Mouse (Mus musculus) retina, embryonic 14.5 days (tissue): Measurements from ENCODE around the gene Pbxip1.

ENCODE experiments used
- DNase-seq: peaks from one replicate; pipeline ENCODE4 v3.0.0-alpha.2; 2015; ENCODE audit warnings: low spot score

The Pbxip1 gene

DNA sequence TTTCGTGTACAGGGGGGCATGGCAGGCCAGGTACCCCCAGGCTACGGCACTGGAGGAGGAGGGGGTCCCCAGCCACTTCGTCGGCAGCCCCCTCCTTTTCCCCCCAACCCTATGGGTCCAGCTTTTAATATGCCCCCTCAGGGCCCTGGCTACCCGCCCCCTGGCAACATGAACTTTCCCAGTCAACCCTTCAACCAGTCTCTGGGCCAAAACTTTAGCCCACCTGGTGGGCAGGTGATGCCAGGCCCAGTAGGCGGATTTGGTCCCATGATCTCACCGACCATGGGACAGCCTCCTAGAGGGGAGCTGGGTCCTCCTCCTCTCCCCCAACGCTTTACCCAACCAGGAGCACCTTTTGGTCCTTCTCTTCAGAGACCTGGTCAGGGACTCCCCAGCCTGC lies 3.9 kb upstream of the Pbxip1 start:
- DNase-seq: no peak

DNA sequence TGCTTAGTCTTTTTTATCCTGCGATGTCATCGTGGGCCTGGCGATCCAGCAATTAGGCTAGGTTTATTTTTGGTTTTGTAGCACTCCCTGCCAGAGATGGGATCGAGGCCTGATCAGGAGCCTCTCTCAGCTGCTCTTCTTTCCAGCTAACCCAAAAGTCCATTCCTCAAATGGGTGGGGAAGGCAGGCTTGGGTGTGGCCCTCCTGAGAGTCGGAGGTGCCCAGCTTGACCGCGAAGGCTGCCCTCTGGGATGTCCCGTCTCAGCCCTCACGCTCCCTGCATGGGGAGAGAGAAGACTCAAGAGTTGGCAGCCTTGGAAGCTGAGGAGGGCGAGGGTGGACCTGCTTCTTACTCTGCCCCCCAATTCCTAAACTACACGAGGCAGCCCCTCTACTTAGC lies 2.0 kb upstream of the Pbxip1 start:
- DNase-seq: no peak

DNA sequence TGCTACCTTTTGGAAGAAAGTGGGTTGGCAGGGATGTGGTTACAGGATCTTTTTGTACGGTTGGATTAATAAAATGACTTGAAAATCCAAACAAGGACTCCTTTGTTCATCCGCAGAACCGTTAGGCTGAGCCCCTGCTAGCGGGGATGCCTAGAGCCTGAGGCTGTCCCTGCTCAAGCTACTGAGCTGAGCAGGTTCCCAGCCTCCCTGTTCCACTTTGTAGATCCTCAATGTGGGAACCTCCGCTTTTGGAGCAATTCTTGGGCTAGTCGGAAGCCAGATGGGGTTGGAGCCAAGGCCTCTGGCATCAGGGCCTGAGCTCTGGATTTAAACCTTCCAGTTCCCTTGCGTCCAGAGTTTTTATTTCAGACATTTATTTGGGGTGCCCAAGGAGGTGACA lies 1.5 kb upstream of the Pbxip1 start:
- no peak for DNase-seq

DNA sequence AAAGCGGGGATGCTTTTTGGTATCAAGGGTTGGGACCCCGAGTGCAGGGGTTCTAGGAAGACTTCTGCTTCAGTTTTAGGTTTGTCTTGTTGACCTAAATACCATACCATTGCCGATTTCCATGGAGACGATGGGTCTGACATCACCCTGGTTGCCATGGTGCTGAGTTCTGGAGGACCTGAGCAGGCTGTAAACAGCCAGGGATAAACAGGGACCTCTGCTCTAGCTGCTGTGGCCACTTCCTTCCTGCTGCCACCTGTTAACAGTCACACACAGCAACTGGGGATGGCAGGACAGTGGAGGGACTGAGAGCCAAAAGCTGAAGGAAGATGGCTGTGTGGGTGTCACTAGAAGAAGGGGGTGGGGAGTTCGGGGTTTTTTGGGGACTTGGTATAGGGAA lies 763 bp downstream of the Pbxip1 start:
- peak; percentile 60 for DNase-seq

DNA sequence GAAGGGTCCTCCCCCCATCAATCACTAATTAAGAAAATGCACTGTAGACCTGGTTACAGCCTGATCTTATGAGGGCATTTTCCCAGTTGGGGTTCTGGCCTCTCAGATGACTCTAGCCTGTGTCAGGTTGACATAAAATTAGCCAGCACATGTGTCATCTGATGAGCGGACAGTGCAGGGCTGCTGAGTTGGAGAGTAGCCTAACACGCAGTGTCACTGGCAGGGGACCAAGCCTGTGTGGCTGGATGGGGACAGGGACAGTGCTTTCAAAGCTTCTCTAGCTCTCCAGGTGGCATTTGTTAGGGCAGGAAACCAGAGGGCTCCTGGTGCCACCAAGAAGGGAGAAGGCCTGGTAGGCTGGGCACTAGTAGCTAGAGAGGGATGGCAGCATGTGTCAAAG lies 4.2 kb downstream of the Pbxip1 start:
- no peak for DNase-seq

DNA sequence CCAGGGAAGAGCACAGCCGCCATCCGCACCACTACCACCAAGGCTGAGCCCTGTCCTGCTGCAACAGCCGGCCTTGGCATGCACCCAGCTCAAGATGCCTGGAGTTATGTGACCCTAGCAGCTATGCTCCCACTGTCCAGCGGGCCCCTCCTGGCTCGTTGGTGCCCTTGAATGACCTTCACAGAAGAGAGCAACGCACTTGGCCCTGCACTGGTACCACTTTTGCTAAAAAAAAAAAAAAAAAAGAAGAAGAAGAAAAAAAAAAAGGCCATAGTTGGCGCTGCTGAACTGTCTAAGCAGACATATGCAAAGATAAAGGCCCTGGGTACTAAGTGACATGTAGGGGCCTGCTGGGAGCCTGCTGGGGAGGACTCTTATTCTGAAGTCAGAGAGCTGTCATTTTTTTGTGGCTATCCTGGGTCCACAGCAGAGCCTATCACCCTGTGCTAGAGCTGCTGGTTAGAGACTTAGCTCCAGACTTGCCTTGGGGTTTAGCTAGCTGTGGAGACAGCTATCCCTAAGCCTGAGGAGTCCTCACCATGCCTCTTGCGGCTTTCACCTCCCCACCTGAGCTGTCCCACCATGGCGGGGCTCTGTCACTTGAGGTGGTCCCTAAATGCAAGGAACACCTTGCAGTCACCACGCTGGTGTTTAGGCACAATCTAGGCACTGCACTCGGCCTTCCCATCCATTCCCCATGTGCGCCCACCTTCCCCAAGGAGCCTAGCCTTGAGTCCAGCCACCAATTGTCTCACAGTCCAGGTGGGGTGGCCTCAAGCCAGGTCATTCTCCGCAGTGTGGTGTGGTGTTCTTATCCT lies 12.4 kb downstream of the Pbxip1 start:
- no peak for DNase-seq

DNA sequence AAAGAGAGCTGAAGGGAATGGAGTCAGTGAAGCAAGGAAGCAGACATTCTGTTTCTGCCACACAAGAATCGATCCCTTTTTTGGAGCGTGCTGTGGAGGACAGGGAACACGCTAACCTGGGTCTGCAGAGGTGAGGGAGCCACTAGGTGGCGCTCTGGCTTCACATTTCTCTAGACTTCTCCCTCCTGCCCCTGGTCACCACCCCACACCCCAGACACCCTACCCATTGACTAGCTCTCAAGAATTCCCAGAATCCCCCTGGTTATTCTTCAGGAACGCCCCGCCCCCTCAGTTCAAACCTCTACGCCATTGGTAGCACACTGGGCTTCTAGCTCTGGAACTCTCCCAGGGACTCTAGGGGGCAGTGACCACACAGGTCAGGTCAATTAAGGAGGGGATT lies 13.0 kb downstream of the Pbxip1 start:
- DNase-seq: peak; percentile 82

DNA sequence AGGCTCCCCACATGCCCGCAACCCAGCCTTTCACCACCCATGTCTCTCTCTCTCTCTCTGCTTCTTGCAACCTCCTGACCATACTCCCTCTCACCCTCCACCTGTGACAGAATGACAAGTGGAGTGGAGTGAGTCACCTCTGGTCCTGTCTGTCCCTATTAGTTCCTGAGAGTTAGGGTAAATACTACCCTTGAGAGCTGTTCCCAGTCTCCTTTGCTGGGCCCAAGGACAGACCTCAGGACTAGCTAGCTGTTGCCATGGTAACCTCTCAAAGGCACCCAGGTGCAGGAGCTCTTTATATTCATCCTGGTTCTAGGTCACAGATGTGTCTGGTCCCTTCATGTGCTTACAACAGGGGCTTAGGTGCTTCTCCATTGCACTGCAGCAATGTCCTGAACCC lies 15.4 kb downstream of the Pbxip1 start:
- no peak for DNase-seq

DNA sequence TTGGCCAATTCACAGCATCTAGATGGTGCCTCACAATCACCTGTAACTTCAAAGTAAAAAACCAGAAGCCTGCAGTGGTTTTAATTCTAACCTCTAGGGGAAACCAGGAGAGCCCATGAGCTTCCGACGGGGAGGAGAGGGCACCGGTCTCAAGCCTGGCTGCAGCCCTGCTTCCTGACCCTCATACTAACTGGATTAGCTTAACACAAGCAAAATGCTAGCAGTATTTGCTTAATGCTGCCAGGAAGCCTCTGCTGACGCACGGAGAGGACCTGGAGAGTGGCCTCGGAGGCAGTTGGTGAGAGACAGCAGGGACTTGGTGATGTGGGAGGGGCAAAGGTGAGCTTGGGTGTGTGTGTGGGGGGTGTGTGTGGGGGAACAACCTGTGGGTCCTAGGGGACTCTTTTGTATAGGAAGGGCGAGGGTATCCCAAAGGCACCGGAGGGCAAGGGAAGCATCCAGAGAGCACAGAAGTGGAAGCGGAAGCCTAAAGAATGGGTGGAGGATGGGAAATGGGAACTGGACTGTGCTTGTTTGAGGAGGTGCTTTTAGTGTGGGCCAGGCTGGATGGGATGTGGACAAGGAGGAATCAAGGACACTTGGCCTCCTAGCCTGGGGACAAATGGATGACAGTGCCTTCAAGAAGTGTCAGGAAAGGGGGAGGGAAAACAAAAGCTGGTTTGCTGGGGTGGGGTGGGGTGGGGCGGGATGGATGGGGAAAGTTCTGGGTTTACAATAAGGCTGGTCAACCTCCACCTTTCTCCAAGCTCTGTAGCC lies 18.1 kb downstream of the Pbxip1 start, which contains the start of gene Pmvk:
Gene Pmvk (plus strand): TSS at position 141 of the 777 bp plus-strand sequence.
- no peak for DNase-seq

DNA sequence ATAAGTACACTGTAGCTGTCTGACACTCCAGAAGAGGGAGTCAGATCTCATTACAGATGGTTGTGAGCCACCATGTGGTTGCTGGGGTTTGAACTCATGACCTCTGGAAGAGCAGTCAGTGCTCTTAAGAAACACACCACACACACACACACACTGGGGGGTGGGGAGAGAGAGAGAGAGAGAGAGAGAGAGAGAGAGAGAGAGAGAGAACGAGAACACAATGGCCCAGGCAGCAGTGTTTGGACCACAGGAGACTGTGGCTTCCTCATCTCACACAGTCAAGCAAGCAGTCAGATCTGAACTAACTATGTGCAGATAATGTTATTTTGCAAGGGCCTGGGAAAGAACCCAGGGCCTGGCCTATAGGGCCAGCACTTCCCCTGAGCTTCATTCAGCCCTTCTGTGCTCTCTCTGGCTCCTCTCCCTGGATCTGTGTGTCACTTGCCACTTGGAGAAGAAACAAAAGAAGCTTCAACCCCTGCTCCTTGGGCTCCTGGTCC lies 19.3 kb downstream of the Pbxip1 start:
- no peak for DNase-seq

DNA sequence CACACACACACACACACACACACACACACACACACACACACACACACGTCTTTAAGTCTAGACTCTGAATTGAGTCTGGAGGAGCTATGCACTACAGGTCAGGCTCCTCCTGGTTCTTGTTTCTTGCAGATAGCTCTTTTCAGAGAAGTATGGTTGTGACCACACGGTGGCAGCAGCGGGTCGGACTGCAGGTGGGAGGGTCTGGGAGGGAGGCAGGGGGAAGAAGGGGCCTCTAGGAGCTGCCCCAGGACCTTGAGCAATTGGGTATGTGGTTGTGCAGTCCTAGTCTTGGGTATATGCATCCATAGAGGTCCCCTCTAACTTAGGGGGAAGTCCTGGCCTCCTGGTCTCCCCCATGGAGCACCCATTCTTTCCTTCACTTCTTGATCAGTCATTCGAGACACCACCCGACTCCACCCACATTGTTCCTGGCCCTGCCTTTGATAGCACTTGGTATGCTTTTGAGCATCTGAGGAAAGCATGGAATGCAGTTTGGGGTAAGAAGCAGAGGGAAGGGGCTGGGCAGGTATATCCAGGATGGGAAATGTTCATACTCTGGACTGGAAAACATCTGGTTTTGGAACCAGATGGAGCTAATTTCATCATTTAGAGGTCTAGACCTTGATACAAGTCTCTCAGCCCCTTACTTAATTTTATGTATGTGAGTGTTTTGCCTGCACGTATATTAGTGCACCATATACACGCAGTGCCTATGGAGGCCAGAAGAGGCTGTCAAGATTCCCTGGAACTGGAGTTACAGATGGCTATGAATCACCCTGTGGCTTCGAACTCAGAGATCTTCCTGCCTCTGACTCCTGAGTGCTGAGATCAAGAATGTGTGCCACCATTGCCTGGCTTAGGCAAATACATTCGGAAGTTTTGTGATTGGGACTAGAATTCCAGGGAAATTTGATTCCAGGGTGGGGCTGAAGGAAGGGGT lies 20.5 kb downstream of the Pbxip1 start:
- DNase-seq: peak; percentile 84

DNA sequence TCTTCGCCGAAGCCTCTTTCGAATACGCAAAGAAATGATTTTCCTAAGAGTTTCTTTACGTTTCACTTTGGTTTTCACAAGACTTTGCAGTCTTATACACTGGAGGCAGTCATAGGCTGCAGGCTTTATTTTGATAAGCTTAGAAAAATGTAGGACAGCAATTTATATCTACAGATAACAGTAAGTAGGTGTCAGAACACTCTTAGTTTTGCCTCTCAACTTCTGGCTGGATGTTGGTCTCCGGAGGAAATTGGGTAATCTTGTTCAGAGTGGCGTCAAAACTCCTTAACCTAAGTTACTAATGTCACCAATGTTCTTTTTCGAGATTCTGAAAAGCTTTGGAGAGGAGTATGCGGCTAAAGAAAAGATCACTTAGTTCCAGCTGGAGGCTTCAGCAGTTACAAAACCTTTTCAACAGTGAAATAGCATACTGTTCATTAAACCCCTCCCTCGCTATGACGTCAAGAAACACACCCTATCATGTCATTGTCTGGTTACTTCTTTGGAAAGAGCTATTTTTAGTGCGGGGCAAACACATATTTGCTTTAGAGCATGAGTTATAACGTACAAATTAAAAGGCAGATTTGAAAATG lies 22.0 kb downstream of the Pbxip1 start:
- no peak for DNase-seq

DNA sequence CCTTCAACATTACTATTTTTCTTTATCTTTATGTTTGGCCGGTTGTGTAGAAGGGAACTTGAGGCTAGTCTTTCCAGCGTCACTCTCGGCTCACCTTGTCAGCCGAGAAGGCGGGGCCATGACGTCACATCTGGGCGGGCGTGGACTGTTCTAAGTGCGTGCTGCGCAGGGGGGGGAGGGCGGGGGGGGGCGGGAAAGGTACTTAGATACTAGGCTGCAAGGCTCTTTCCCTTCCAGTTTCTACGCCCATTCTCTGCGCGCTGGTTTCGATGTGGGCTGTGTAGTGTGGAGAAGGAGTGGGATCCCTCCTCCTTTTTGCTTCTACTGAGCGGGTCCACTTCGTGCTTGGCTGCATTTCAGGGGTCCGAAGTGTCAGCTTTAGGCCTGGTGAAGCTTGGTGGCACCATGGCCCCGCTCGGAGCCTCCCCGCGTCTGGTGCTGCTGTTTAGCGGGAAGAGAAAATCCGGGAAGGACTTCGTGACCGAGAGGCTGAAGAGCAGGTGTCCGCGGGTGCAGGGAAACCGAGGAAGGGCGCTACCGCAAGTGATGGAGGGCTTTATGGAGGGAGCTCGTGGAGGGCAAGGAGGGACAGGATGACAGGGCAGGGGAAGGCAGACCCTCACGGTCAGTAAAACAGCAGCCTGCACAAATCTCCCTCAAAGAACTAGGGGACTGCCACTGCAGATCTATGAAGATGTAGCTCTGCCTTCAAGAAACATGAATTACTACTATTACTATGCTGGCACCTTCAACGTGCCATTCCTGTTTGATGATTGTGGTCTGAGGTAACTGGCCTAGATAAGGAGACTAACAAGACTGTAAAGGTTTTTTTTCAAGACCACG lies 22.7 kb downstream of the Pbxip1 start:
- peak; percentile 90 for DNase-seq

DNA sequence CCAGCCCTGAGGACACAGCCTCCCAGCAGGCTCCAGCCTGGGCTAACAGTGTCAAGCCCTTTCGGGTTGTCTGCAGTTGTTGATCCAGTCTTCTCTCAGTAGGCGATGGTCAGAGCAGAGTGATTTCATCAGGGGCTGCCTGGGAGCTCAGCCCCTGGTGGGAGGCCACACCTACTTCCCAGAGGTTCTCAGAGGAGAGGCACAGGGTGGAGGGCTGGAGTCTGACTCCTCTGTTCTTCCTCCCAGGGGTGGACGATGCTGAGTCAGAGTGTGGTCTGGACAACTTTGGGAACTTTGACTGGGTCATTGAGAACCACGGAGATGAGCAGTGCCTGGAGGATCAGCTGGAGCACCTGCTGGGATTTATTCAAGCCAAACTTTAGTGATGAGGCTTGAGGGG lies 31.8 kb downstream of the Pbxip1 start:
- DNase-seq: no peak

DNA sequence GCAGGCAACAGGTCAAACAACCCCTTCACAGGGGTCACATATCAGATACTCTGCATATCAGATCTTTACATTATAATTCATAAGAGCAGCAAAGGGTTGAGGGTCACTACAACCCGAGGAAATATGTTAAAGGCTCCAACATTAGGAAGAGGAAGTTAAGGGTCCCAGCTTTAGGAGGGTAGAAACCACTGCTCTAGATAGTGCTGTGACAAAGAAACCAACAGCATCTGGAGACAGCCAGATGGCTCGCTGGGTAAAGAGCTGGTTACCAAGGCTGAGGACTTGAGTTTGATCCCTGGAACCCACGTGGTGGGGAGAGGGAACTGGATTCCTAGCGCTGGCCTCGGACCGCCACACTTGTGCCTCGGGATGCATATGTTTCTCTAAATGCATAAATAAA lies 35.8 kb downstream of the Pbxip1 start:
- DNase-seq: no peak

DNA sequence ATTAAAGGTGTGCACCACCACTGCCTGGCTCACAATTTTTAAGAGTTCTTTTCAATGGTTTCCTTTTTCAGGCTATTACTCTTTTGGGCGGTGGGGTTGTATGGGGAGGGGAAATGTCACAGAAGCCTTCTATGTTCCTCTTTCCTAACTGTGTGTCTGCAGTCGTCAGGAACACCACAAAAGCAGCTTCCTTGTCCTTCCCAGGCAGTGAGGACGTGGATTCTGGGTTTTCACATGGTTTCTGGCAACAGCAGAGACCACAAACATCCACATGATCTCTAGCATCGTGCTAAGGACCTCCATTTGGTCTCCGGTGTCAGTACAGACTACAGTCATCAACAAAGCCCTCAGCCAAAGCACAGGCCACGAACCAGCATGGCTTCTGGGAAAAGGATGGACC lies 37.3 kb downstream of the Pbxip1 start:
- DNase-seq: no peak

DNA sequence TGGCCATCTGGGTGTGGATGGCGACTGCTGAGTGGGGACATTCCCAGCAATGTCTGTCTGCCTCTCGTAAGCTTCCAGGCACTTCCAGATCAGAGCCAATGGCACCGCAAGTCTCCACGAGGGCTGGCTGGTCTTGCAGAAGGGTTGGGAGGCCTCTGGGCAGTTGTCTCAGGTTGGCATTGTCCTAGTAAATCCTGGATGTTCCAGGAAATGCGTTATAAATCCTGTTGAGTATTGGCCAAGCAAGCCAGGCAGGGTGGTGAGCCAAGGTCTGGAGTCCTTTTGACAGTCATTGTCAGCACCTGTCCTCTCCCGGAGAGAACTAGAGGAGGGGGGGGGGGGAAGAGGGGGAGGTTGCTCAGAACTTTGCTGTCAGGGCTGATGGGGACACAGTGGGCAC lies 42.5 kb downstream of the Pbxip1 start:
- no peak for DNase-seq

DNA sequence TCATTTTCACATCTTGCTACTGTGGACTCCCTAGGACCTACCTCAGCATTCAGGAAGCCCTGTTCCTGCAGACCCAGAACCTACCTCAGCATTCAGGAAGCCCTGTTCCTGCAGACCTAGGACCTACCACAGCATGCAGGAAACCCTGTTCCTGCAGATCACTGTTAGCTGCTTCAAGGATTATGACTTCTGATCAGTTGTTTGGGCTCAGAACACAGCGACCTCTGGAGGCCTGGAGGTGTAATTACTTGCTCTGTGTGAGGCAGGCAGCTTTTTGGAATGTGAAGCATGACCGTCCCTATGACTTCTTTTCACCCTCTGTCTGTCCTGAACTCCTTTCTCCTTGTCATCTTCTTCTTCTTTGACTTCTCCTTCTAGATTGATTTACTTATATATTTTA lies 45.0 kb downstream of the Pbxip1 start:
- DNase-seq: peak; percentile 50

DNA sequence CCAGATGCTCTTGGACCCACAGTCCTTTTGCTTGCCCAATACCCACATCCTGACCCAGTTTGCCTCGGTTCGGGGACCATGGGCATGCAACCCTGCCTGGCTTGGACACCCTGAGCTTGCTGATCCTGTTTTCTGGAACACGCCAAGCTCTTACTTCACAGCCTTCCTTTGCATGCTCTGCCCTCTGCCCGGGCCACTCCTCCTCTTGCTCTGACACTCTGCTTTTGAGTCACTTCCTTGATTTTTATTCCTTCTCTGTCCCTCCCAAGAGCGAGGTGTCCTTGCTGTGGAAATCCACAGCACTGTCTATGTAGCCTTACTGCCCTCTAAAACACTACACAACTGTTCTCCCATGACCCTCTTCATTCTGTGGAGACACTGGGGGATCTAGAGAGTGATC lies 45.7 kb downstream of the Pbxip1 start:
- DNase-seq: no peak

DNA sequence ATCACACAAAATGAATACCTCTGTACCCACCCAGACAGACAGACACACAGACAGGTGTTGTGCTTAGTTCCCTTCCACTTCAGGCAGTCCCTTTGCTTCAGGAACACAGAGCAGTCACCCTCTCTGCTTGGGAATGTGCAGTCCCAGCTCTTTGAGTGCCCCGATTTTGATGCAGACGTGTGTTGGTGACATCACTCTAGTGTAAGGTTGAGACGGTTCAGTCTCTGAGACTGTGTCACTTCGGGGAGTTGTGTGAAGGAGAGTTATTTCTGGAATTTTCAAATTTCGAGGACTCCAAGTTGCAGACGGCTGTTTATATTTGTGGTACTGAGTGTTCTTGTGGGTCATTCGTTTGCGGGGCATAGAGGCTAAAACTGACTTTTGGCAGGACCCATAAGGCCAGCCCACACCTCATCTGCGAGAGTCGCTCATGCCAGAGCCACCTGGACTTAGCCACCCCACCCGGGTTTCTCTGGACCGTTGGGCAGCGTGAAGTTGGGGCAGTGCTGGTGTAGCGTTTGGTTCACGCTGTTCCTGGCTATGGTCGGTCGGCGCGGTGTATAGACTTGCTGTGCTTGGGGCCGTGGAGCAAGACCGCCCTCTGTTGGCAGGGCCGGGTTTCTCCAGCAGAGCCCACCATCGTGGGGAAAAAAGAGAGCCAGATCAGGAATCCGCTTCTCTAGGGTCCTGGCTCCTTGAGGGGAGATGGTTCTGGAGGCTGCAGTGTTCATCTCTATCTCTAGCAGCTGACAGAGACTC lies 48.4 kb downstream of the Pbxip1 start:
- DNase-seq: peak; percentile 86
